Mouse (Mus musculus): Measurements from ENCODE around the gene Rubcnl. TPM values are rescaled to one million over a fixed set of nuclear protein-coding genes. Genes with fewer than 3 reads are reported as not detected.

The Rubcnl gene
- total and polyA plus RNA-seq, 2 experiments from 2014 or later = 0.25 to 0.26 TPM

GRCm38 (mm10) chr14:75054455-75055343, 38.9 kb downstream of the Rubcnl start:
- H3K4me2 ChIP-seq (ENCODE audit: low read depth, low read length) = no peak overlapping the region
- ATAC-seq (no peak), DNase-seq (ENCODE audit: low spot score) (no peak)
- H3K27me3 ChIP-seq (ENCODE audit: insufficient read depth, low read length) = no peaks in the 10 kb centered on the region
- no peak for TF ChIP-seq CTCF (IDR thresholded peaks at IDR 0.05; ENCODE audit: low read depth)
- no peak overlapping the region for H3K4me3 ChIP-seq (ENCODE audit: low read length)
- H3K4me1 ChIP-seq (ENCODE audit: insufficient read depth, low read length) = no peaks in the 10 kb centered on the region
- no peaks in the 10 kb centered on the region for H3K36me3 ChIP-seq (ENCODE audit: insufficient read depth, low read length)
- no peak overlapping the region for H3K9ac ChIP-seq (replicated peaks; ENCODE audit: low read length)
- no peaks in the 10 kb centered on the region for H3K9me3 ChIP-seq (ENCODE audit: low read length)
- WGBS = 85% methylated on average over 14 of the region's 14 CpGs
- H3K27ac ChIP-seq = no peak overlapping the region

- H3K4me1 ChIP-seq (ENCODE audit: insufficient read depth, low read length) = no peaks in the 10 kb centered on the region
- H3K4me2 ChIP-seq (ENCODE audit: low read depth, low read length) = no peak overlapping the region
- no peak overlapping the region for H3K4me3 ChIP-seq (ENCODE audit: low read length)
- H3K27ac ChIP-seq = no peak overlapping the region
- DNase-seq (ENCODE audit: low spot score) (no peak), ATAC-seq (no peak)
- WGBS = 84% methylated on average over 9 of the region's 9 CpGs
- H3K36me3 ChIP-seq (ENCODE audit: insufficient read depth, low read length) = no peaks in the 10 kb centered on the region
- H3K27me3 ChIP-seq (ENCODE audit: insufficient read depth, low read length) = no peaks in the 10 kb centered on the region
- H3K9ac ChIP-seq (replicated peaks; ENCODE audit: low read length) = no peak overlapping the region
- TF ChIP-seq CTCF (IDR thresholded peaks at IDR 0.05; ENCODE audit: low read depth) = no peak
- H3K9me3 ChIP-seq (ENCODE audit: low read length) = no peaks in the 10 kb centered on the region
Observed at GRCm38 (mm10) chr14:75056861-75057431, 41.1 kb downstream of the Rubcnl start.

- Histone ChIP-seq H3K4me1 (ENCODE audit: insufficient read depth, low read length) (no peaks in the 10 kb centered on the region), H3K9ac (replicated peaks; ENCODE audit: low read length) (no peak overlapping the region), H3K4me3 (ENCODE audit: low read length) (no peak overlapping the region), H3K27me3 (ENCODE audit: insufficient read depth, low read length) (no peaks in the 10 kb centered on the region), H3K4me2 (ENCODE audit: low read depth, low read length) (no peak overlapping the region), H3K9me3 (ENCODE audit: low read length) (no peaks in the 10 kb centered on the region), H3K27ac (no peak overlapping the region), H3K36me3 (ENCODE audit: insufficient read depth, low read length) (no peaks in the 10 kb centered on the region)
- DNase-seq (ENCODE audit: low spot score) (peak; percentile 74), ATAC-seq (0 out of 2 replicates have a peak, but pooled peaks have one; percentile 24)
- WGBS = 52% methylated on average over 8 of the region's 8 CpGs
- peak; percentile 89 for TF ChIP-seq CTCF (IDR thresholded peaks at IDR 0.05; ENCODE audit: low read depth)
Observed at GRCm38 (mm10) chr14:75060562-75060961, 44.7 kb downstream of the Rubcnl start.

DNA sequence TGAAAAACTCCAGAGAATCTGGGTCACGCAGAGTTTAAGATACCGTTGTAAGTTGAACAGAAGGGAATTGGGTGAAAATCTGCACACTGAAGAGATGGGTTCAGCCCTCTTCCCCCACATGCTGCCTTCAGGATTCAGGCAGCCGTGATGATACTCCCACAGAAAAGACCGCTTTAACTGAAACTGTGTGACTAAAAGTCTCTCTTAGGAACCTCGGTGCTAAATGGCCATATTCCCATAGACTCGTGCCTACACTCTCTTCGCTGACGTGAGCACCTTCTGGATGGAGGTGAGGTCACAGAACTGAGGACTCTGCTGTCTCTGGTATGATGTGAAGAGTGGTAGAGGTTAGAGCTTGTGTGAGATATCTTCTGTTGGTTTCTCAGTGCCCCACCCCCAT, 48.1 kb downstream of the Rubcnl start:
- DNase-seq (ENCODE audit: low spot score) (no peak), ATAC-seq (no peak)
- H3K4me1 ChIP-seq (ENCODE audit: insufficient read depth, low read length) = no peaks in the 10 kb centered on the region
- H3K4me3 ChIP-seq (ENCODE audit: low read length) = no peak overlapping the region
- H3K27me3 ChIP-seq (ENCODE audit: insufficient read depth, low read length) = no peaks in the 10 kb centered on the region
- no peak overlapping the region for H3K27ac ChIP-seq
- no peaks in the 10 kb centered on the region for H3K9me3 ChIP-seq (ENCODE audit: low read length)
- no peak overlapping the region for H3K9ac ChIP-seq (replicated peaks; ENCODE audit: low read length)
- no peaks in the 10 kb centered on the region for H3K36me3 ChIP-seq (ENCODE audit: insufficient read depth, low read length)
- TF ChIP-seq CTCF (IDR thresholded peaks at IDR 0.05; ENCODE audit: low read depth) = no peak
- WGBS = 93% methylated on average over 8 of the region's 8 CpGs
- no peak overlapping the region for H3K4me2 ChIP-seq (ENCODE audit: low read depth, low read length)

- no peak overlapping the region for H3K27ac ChIP-seq
- WGBS = 85% methylated on average over 7 of the region's 7 CpGs
Observed at GRCm38 (mm10) chr14:75064520-75064919, 48.7 kb downstream of the Rubcnl start.

GRCm38 (mm10) chr14:75065211-75065610, 49.4 kb downstream of the Rubcnl start:
- Histone ChIP-seq H3K27me3 (ENCODE audit: insufficient read depth, low read length) (no peaks in the 10 kb centered on the region), H3K4me2 (ENCODE audit: low read depth, low read length) (no peak overlapping the region), H3K36me3 (ENCODE audit: insufficient read depth, low read length) (no peaks in the 10 kb centered on the region), H3K9ac (replicated peaks; ENCODE audit: low read length) (no peak overlapping the region), H3K4me1 (ENCODE audit: insufficient read depth, low read length) (no peaks in the 10 kb centered on the region), H3K9me3 (ENCODE audit: low read length) (no peaks in the 10 kb centered on the region), H3K4me3 (ENCODE audit: low read length) (no peak overlapping the region), H3K27ac (no peak overlapping the region)
- 93% methylated on average over 5 of the region's 5 CpGs for WGBS
- no peak for ATAC-seq
- no peak for TF ChIP-seq CTCF (IDR thresholded peaks at IDR 0.05; ENCODE audit: low read depth)
- DNase-seq (ENCODE audit: low spot score) = no peak

More at GRCm38 (mm10) chr14:75064520-75064919, 48.7 kb downstream of the Rubcnl start:
- no peaks in the 10 kb centered on the region for H3K9me3 ChIP-seq (ENCODE audit: low read length)
- no peaks in the 10 kb centered on the region for H3K27me3 ChIP-seq (ENCODE audit: insufficient read depth, low read length)
- no peak overlapping the region for H3K4me2 ChIP-seq (ENCODE audit: low read depth, low read length)
- no peak for ATAC-seq
- H3K4me1 ChIP-seq (ENCODE audit: insufficient read depth, low read length) = no peaks in the 10 kb centered on the region
- H3K9ac ChIP-seq (replicated peaks; ENCODE audit: low read length) = no peak overlapping the region
- TF ChIP-seq CTCF (IDR thresholded peaks at IDR 0.05; ENCODE audit: low read depth) = no peak
- no peak for DNase-seq (ENCODE audit: low spot score)
- no peaks in the 10 kb centered on the region for H3K36me3 ChIP-seq (ENCODE audit: insufficient read depth, low read length)
- no peak overlapping the region for H3K4me3 ChIP-seq (ENCODE audit: low read length)
